Mouse (Mus musculus) limb, embryonic 12.5 days (tissue): ENCODE measurements around the gene 9330182O14Rik. TPM values are rescaled to one million over a fixed set of nuclear protein-coding genes. Genes with fewer than 3 reads are reported as not detected.

Experiments
- ATAC-seq: fragments of 200-750 bp; cut with Nextera tagmentation; 2 replicates; pipeline ENCODE4 v1.8.0; 2017; ENCODE audit warnings: low read depth, moderate TSS enrichment; ENCODE audit not compliant: insufficient number of reproducible peaks, insufficient read depth, low FRiP score, low TSS enrichment
- H3K27ac ChIP-seq: fragments of 300-500 bp; sonication (generic); 2 replicates; pipeline ENCODE4 v1.5.1; 2016; ENCODE audit warnings: mild to moderate bottlenecking, moderate library complexity
- H3K27me3 ChIP-seq: fragments of 300-500 bp; sonication (generic); 2 replicates; pipeline ENCODE4 v1.6.1; 2016; ENCODE audit warnings: mild to moderate bottlenecking, moderate library complexity
- H3K36me3 ChIP-seq: fragments of 300-500 bp; sonication (generic); 2 replicates; pipeline ENCODE4 v1.6.1; 2016; ENCODE audit warnings: mild to moderate bottlenecking, moderate library complexity
- H3K4me1 ChIP-seq: fragments of 300-500 bp; sonication (generic); replicated peaks from 2 replicates; pipeline ENCODE4 v1.6.1; 2016
- H3K4me2 ChIP-seq: fragments of 300-500 bp; sonication (generic); 2 replicates; pipeline ENCODE4 v1.6.1; 2016; ENCODE audit warnings: mild to moderate bottlenecking, moderate library complexity
- H3K4me3 ChIP-seq: fragments of 300-500 bp; sonication (generic); replicated peaks from 2 replicates; pipeline ENCODE4 v1.5.1; 2016; ENCODE audit warnings: mild to moderate bottlenecking
- H3K9ac ChIP-seq: fragments of 300-500 bp; sonication (generic); replicated peaks from 2 replicates; pipeline ENCODE4 v1.6.1; 2016; ENCODE audit warnings: mild to moderate bottlenecking, moderate library complexity
- H3K9me3 ChIP-seq: fragments of 300-500 bp; sonication (generic); 2 replicates; pipeline ENCODE4 v1.6.1; 2016; ENCODE audit warnings: mild to moderate bottlenecking, moderate library complexity
- WGBS: fragments of 180-500 bp; shearing (Covaris S2); methylation state at CpG from one replicate; pipeline ENCODE4 v1.1.7; 2016; 5-methylcytosine and 5-hydroxymethylcytosine counted together
- polyA plus RNA-seq: library from polyadenylated mRNA; unstranded; fragments of >200 nt; fragmentation: Nextera tagmentation; extraction: Ambion mirVana; gene quantifications from 2 replicates; pipeline ENCODE4 v1.2.1, GENCODE M21; 2016

The 9330182O14Rik gene
- polyA plus RNA-seq = not detected in 2 replicates

DNA sequence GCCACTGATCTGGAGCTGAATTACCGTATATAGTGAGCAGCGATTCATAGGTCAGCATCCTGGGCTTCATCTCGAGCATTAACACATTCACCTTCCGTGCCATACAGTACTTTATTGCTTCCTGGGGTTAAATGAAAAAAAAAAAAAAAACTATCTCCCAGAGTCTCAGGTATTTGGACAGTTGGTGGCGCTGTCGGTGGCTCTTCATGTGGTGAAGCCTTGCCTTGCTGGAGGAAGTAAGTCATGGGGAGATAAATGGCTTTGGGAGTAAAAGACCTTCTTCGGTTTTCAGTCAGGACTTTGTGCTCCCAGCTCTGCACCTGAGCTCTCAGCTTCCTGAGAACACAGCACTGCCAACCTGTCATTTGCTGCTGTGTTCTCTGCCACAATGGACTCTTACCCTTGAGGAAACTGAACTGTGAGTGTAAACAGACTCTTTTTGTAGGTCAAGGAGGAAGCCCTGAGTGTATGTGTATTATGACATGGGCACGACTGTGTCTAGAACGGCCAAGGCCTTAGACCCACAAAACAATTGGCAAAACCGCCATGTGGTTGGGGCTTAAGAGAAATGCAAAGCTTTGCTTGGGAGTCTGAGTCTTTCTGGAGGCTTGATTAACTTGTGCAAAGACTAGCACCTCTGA, at the start of gene 9330182O14Rik:
9330182O14Rik (plus strand) TSS at position 214 of the 641 bp plus-strand sequence.
- no peak within 1 kb of the TSS for H3K9ac ChIP-seq
- ATAC-seq = no peak
- peaks cover 4% of the 10 kb centered on the region; the same call in 1 of the 2 replicates for H3K27me3 ChIP-seq
- no peaks in the 10 kb centered on the region for H3K36me3 ChIP-seq
- 54% methylated on average over 10 of the region's 10 CpGs for WGBS
- no peak within 1 kb of the TSS for H3K4me2 ChIP-seq
- no peak within 1 kb of the TSS for H3K27ac ChIP-seq
- H3K4me1 ChIP-seq = no peaks in the 10 kb centered on the region
- no peaks in the 10 kb centered on the region for H3K9me3 ChIP-seq
- H3K4me3 ChIP-seq = no peak within 1 kb of the TSS

DNA sequence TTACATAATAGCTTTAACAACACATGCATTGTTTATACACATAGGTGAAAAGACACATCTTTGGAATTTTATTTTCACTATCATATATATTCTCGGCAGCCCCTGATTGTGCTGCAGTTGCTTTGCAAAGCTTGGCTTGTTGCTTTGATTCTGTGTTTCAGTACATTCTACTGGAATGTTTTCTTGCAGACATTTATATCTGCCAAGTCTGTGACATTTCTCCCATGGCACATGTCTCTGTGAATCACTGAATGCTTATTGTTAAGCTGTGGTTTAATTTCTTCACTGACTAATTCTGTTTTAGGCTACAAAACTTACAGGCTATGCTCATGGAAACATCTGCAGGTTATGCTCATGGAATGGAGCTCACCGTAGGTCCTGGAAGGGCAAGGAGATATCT, 30.9 kb upstream of the 9330182O14Rik start:
- WGBS = 89% methylated on average over 2 of the region's 2 CpGs
- H3K9ac ChIP-seq = no peak overlapping the region
- H3K27ac ChIP-seq = no peak overlapping the region

DNA sequence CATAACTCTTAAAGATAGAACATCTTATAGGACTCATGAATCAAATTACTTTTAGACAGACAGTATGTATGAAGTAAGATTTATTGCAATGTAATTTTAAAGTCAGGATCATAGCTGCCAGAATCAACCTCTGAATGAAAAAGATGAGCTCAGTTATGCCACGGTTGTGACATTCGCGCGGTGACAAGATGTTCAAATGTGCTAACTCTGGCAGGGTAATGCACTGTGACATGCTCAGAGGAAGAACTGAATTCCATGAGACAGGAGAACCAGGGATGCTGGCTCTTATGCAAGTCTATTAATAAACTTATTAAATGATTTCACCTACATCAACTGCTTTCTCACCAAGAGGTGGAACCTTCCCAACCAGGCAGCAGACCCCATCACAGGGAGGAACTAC, 28.5 kb upstream of the 9330182O14Rik start:
- no peak overlapping the region for H3K4me3 ChIP-seq
- no peaks in the 10 kb centered on the region for H3K4me1 ChIP-seq
- no peak overlapping the region for H3K27ac ChIP-seq
- no peaks in the 10 kb centered on the region for H3K9me3 ChIP-seq
- no peaks in the 10 kb centered on the region for H3K27me3 ChIP-seq
- no peak for ATAC-seq
- H3K4me2 ChIP-seq = no peak overlapping the region
- no peaks in the 10 kb centered on the region for H3K36me3 ChIP-seq
- WGBS = 87% methylated on average over 4 of the region's 4 CpGs
- H3K9ac ChIP-seq = no peak overlapping the region

More for the DNA sequence above, 30.9 kb upstream of the 9330182O14Rik start:
- H3K27me3 ChIP-seq = no peaks in the 10 kb centered on the region
- H3K4me1 ChIP-seq = no peaks in the 10 kb centered on the region
- no peak for ATAC-seq
- no peaks in the 10 kb centered on the region for H3K9me3 ChIP-seq
- no peak overlapping the region for H3K4me3 ChIP-seq
- H3K4me2 ChIP-seq = no peak overlapping the region
- no peaks in the 10 kb centered on the region for H3K36me3 ChIP-seq

DNA sequence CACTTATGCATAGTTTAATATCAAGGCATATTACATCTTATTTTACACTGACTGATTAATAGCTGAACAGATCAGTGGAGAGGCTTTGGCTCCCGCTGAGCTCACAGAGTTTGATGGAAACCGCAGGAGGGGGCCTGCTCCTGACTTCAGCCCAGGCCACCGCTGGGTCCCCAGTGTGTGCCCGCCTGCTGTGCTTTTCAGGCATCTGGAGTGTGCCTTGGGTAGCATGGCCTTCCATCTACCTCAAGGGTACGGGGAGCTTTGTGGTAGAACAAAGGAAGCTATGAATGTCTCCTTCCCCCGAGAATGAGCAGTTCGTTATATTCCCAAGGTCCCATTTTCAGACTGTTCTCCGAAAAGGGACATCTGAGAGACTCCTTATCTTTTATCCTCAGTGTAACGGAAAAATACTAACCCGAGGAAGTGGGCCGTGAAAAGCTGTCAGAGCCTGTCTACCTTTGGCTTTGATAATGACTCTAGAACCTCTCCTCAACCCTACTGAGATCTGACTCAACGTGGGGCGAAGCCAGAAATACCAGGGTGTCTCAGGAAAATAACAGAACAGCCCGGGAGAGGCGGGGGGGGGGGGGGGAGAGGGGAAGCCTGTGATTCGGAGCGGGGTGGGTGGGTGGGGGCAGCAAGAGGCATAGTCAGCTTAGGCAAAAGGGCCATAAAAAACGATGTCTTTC, 20.1 kb upstream of the 9330182O14Rik start:
- no peak overlapping the region for H3K4me3 ChIP-seq
- H3K9ac ChIP-seq = no peak overlapping the region
- peak overlapping the region; percentile 76 for H3K27ac ChIP-seq
- 52% methylated on average over 18 of the region's 18 CpGs for WGBS
- peak; percentile 42; the same call in 1 of the 2 replicates for ATAC-seq
- H3K9me3 ChIP-seq = no peaks in the 10 kb centered on the region
- H3K27me3 ChIP-seq = no peaks in the 10 kb centered on the region
- peaks cover 17% of the 10 kb centered on the region; the same call in 1 of the 2 replicates for H3K4me1 ChIP-seq
- H3K4me2 ChIP-seq = peak overlapping the region; percentile 48
- no peaks in the 10 kb centered on the region for H3K36me3 ChIP-seq

DNA sequence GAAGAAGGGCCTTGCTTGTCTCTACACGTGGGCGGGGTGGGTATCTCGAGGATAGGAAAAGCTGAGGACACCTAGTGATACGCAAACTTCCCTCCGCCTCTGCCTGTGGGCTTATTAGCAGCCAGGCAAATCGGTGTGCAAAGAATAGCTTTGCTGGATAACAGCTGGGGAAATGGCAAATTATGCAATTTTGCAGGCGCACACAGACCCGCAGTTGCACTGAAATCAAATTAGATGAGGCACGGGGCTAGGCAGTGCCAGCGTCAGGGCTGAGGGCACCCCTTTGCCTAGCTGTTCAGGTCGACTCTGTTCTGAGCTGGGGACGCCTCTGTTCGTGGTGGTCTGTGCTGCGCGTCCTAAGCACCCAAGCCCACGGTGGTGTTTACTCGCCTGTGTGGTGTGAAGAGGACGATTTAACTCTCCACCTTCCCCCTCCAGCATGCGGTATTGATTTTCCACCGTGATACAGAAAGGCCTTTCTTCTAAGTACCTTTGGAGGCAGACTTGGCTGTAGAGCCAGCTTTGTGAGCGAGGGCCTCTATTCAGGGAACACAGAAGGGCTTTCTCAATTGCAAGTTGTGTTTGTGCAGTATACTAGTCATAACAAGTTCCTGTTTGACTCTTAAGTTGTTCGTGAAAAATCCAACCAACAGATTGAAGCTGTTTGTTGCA, 19.4 kb upstream of the 9330182O14Rik start:
- Histone ChIP-seq H3K4me1 (peaks cover 17% of the 10 kb centered on the region; the same call in 1 of the 2 replicates), H3K27me3 (no peaks in the 10 kb centered on the region), H3K36me3 (no peaks in the 10 kb centered on the region), H3K4me2 (peak overlapping the region; percentile 48), H3K9me3 (no peaks in the 10 kb centered on the region), H3K27ac (peak overlapping the region; percentile 76), H3K9ac (no peak overlapping the region), H3K4me3 (0 out of 2 replicates have a peak overlapping the region, but pooled peaks have one; percentile 6)
- 40% methylated on average over 22 of the region's 22 CpGs for WGBS
- peak; percentile 63 for ATAC-seq

DNA sequence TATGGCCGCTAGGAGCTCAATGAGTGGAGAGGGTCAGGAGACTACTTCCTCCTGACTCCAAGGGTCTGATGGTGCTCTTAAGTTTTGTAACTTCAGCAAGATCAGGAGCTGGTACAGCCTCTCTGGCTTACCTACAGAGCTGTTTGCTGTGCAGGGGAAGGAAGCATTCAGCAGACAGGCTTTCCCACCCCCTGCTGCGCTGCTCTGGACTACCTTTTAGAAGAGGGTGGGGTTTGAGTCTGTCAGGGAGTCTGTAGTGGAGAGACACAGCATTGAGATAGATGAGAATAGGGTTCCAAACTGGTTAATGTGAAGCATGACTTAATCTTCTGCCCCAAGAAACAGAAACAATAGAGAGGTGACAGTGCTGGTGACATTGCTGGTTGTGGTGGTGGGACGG, 17.8 kb upstream of the 9330182O14Rik start:
- 88% methylated on average over 3 of the region's 3 CpGs for WGBS
- no peaks in the 10 kb centered on the region for H3K9me3 ChIP-seq
- ATAC-seq = 0 out of 2 replicates have a peak, but pooled peaks have one; percentile 27
- H3K4me2 ChIP-seq = no peak overlapping the region
- no peak overlapping the region for H3K4me3 ChIP-seq
- no peak overlapping the region for H3K9ac ChIP-seq
- no peak overlapping the region for H3K27ac ChIP-seq
- H3K4me1 ChIP-seq = peaks cover 17% of the 10 kb centered on the region; the same call in 1 of the 2 replicates
- H3K27me3 ChIP-seq = no peaks in the 10 kb centered on the region
- H3K36me3 ChIP-seq = no peaks in the 10 kb centered on the region

DNA sequence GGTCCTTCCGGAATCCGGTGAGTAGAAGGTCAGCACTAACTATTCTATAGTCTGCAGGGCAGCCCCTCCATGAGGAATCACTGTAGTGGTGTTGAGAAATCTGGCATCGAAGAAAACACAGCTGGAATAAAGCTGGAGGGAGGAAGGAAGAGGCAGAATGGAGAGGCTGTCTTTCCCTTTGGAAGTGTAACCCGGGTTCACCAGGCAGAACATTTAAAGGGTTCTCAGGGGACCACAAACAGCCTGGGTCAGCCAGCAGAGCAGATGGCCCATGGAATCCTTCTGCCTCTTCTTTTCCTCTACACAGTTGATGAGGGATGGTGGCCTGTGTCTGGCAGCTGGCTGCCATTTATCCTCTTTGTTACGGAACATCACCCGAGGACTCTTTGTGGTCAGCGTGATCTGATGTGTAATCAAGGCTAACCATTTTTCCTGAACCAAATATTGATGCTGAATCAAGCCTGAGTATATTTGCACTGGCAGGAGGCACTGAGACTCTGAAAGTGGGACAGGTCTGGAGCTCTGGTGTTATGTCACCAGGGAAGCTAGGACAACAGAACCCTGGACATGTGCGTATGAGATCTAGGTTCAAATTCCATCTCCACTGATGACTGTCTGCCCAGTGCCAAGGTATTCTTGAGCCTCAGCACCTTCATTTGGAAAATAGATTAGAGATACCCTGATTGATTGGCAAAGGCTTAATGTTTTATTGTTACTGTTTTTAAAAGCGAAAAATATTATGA, 9.8 kb upstream of the 9330182O14Rik start:
- ATAC-seq = no peak
- H3K4me3 ChIP-seq = no peak overlapping the region
- no peaks in the 10 kb centered on the region for H3K27me3 ChIP-seq
- H3K4me2 ChIP-seq = no peak overlapping the region
- no peaks in the 10 kb centered on the region for H3K9me3 ChIP-seq
- H3K36me3 ChIP-seq = no peaks in the 10 kb centered on the region
- 0 out of 2 replicates have a peak, but pooled peaks cover 3% of the 10 kb centered on the region for H3K4me1 ChIP-seq
- 86% methylated on average over 9 of the region's 9 CpGs for WGBS
- no peak overlapping the region for H3K9ac ChIP-seq
- no peak overlapping the region for H3K27ac ChIP-seq

DNA sequence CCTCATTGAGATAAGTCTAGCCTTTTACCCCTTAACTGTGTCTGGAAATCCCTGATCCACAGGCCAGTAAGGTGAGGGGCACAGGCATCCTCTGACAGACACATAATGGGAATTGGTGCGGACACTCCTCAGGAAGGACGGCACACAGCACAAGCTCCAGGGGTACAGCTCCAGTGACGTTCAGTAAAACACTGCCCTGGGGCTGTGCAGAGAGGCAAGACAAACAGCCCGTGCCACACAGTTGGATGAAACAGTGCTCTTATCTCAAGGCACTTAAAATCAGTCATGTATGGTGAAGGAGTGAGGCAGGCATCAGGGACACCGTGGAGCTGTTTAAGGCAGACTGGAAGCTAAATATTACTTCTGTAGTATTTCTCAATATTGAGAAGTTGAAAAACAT, 4.7 kb upstream of the 9330182O14Rik start:
- Histone ChIP-seq H3K36me3 (no peaks in the 10 kb centered on the region), H3K9ac (no peak overlapping the region), H3K4me1 (no peaks in the 10 kb centered on the region), H3K27me3 (peaks cover 4% of the 10 kb centered on the region; the same call in 1 of the 2 replicates), H3K27ac (no peak overlapping the region), H3K9me3 (no peaks in the 10 kb centered on the region), H3K4me2 (no peak overlapping the region), H3K4me3 (no peak overlapping the region)
- 54% methylated on average over 5 of the region's 5 CpGs for WGBS
- ATAC-seq = no peak

DNA sequence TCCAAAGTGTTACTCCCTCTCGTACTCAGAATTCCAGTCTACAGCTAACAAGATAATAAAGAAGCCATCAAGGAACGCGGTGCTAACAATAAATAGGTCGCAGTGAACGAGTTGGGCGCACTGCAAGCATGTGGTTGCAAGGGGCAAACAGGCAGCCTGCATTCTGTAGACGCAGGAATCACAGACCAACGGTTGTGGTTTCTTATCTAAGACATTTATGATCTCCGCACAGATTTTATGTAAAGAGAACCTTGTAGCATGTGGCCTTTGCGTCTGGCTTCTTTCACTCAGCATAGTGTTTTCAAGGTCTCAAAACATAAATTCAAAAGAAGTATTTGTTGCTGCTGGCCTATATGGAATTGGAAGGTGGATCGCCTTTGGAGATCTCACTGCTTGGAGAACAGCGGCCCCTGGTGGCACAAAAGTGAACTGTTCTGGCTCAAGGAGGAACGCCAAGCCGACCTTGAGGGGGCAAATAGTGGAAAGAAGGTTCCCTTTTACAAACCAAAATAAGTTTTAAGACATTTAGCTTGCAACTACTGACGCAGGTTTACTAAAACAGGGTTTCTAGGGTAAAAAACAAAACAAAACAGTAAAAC, 3.2 kb upstream of the 9330182O14Rik start:
- no peak for ATAC-seq
- WGBS = 23% methylated on average over 15 of the region's 15 CpGs
- no peaks in the 10 kb centered on the region for H3K36me3 ChIP-seq
- H3K9ac ChIP-seq = no peak overlapping the region
- H3K9me3 ChIP-seq = no peaks in the 10 kb centered on the region
- H3K4me2 ChIP-seq = no peak overlapping the region
- no peaks in the 10 kb centered on the region for H3K4me1 ChIP-seq
- H3K27me3 ChIP-seq = peaks cover 4% of the 10 kb centered on the region; the same call in 1 of the 2 replicates
- H3K4me3 ChIP-seq = no peak overlapping the region
- H3K27ac ChIP-seq = no peak overlapping the region

DNA sequence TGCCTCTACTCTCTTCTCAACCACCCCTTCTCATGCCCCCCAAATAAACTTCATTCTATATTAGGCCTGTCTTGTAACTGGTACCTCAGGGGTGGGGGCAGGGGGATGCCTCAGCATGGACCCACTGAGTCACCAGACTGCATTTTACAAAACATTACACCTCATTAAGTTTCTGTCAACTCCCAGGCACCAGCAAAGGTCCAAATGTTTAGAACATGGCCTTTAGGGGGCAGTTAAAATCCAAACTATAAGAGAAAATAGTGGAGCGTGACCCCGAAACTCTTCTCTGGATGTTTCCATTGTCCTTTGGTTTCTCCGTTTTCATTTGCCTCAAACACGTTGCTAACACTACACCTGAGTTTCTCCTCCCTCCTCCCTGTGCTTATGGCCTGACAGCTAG, 1.8 kb upstream of the 9330182O14Rik start:
- Histone ChIP-seq H3K27me3 (peaks cover 4% of the 10 kb centered on the region; the same call in 1 of the 2 replicates), H3K4me3 (no peak overlapping the region), H3K4me1 (no peaks in the 10 kb centered on the region), H3K27ac (no peak overlapping the region), H3K9ac (no peak overlapping the region), H3K36me3 (no peaks in the 10 kb centered on the region), H3K9me3 (no peaks in the 10 kb centered on the region), H3K4me2 (no peak overlapping the region)
- ATAC-seq = no peak
- WGBS = 77% methylated on average over 4 of the region's 4 CpGs
